Mouse (Mus musculus): ENCODE measurements at regions not wholly inside any gene's neighbourhood (a gene's known extent, or its start where the extent isn't known, plus 50 kb on each side); places are given as distances from the start of the nearest gene placed in this dataset.

- Histone ChIP-seq H3K4me2 (no peak overlapping the region), H3K4me1 (replicated peaks) (no peaks in the 10 kb centered on the region), H3K9me3 (replicated peaks) (no peaks in the 10 kb centered on the region), H3K27ac (ENCODE audit: poor library complexity, severe bottlenecking) (no peak overlapping the region), H3K27me3 (replicated peaks) (0 out of 2 replicates have a peak, but pooled peaks cover 5% of the 10 kb centered on the region), H3K9ac (no peak overlapping the region), H3K4me3 (no peak overlapping the region), H3K36me3 (no peaks in the 10 kb centered on the region)
- no peak for ATAC-seq (ENCODE audit: insufficient number of reproducible peaks, low FRiP score)
- WGBS: 79% methylated on average over 2 of the region's 2 CpGs
These were observed 62.7 kb downstream of the Smim20 start for GRCm38 (mm10) chr5:53329591-53329990.

DNA sequence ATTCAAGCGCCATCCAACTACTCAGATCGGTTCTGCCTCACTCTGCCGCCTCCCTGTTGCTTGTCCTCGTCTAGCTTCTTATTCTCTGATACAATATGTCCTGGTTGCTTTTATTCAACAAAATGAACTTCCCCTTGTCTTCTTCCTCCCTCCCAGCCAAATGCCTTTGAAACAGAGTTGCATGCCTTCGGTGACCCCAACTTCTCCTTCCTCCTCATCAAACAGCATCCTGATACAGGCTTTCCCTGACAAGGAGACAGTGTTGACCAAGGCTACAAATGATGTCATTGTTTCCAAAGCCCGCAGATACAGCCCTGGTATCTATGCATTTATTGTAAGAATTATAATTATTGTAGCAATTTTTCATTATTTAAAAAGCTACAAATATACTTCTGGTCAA, 69.8 kb downstream of the Smim20 start:
- no peak overlapping the region for H3K27ac ChIP-seq (ENCODE audit: poor library complexity, severe bottlenecking)
- no peaks in the 10 kb centered on the region for H3K9me3 ChIP-seq (replicated peaks)
- no peak overlapping the region for H3K9ac ChIP-seq
- 0 out of 2 replicates have a peak, but pooled peaks cover 4% of the 10 kb centered on the region for H3K27me3 ChIP-seq (replicated peaks)
- no peaks in the 10 kb centered on the region for H3K36me3 ChIP-seq
- WGBS: 69% methylated on average over 6 of the region's 6 CpGs
- H3K4me1 ChIP-seq (replicated peaks): no peaks in the 10 kb centered on the region
- no peak overlapping the region for H3K4me2 ChIP-seq
- no peak for ATAC-seq (ENCODE audit: insufficient number of reproducible peaks, low FRiP score)
- no peak overlapping the region for H3K4me3 ChIP-seq

DNA sequence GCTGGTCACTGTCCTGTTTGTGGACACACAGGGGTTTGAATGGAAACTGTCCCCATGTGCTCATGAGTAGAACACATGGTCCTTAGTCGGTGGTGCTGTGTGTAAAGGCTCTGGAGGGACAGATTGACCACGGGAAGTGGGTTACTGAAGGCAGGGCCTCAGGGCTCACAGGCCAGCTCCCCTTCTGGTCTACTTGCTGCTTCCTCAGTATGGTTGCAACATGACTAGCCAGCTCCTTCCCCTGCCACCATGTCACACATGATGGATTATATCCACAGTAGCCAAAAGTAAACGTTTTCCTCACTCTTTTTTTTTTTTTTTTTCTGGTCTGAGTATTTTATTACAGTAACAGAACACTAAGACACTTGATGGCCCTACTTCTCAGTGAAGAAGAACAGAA, 70.9 kb downstream of the Smim20 start:
- H3K4me2 ChIP-seq: no peak overlapping the region
- ATAC-seq (ENCODE audit: insufficient number of reproducible peaks, low FRiP score): no peak

DNA sequence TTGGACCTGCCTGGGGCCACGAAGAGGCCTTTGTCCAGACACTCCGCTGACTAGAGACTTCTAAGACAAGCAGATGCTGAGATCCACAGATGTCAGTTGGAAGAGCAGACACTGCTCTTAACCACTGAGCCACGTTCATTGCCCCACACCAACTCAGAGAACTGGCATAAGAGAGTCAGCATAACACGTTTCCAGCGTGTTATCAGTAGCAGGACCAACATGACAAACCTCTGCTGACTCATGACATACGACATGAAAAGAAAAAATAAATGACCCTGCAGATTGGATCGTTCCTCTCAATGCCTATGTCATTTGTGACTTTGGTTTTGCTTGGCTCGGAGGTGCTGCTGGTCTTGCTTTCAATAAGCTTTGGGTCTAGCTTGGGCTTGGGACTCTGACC, 78.3 kb downstream of the Smim20 start:
- peaks cover 21% of the 10 kb centered on the region for H3K27me3 ChIP-seq (replicated peaks)
- H3K9me3 ChIP-seq (replicated peaks): no peaks in the 10 kb centered on the region
- H3K27ac ChIP-seq (ENCODE audit: poor library complexity, severe bottlenecking): no peak overlapping the region
- ATAC-seq (ENCODE audit: insufficient number of reproducible peaks, low FRiP score): no peak
- no peak overlapping the region for H3K4me2 ChIP-seq
- H3K9ac ChIP-seq: no peak overlapping the region
- H3K4me1 ChIP-seq (replicated peaks): no peaks in the 10 kb centered on the region; the same call in 1 of the 2 replicates
- H3K36me3 ChIP-seq: no peaks in the 10 kb centered on the region
- WGBS: 77% methylated on average over 8 of the region's 8 CpGs
- H3K4me3 ChIP-seq: no peak overlapping the region

More for the DNA sequence above, 70.9 kb downstream of the Smim20 start:
- H3K27me3 ChIP-seq (replicated peaks): 0 out of 2 replicates have a peak, but pooled peaks cover 4% of the 10 kb centered on the region
- H3K4me1 ChIP-seq (replicated peaks): no peaks in the 10 kb centered on the region
- no peak overlapping the region for H3K4me3 ChIP-seq
- 46% methylated on average over 3 of the region's 3 CpGs for WGBS
- H3K9ac ChIP-seq: no peak overlapping the region
- no peaks in the 10 kb centered on the region for H3K36me3 ChIP-seq
- no peaks in the 10 kb centered on the region for H3K9me3 ChIP-seq (replicated peaks)
- no peak overlapping the region for H3K27ac ChIP-seq (ENCODE audit: poor library complexity, severe bottlenecking)

GRCm38 (mm10) chr5:53346028-53346427, 79.1 kb downstream of the Smim20 start:
- Histone ChIP-seq H3K9ac (no peak overlapping the region), H3K4me2 (no peak overlapping the region), H3K27me3 (replicated peaks) (peaks cover 28% of the 10 kb centered on the region), H3K9me3 (replicated peaks) (no peaks in the 10 kb centered on the region), H3K4me1 (replicated peaks) (no peaks in the 10 kb centered on the region; the same call in 1 of the 2 replicates), H3K36me3 (no peaks in the 10 kb centered on the region), H3K4me3 (no peak overlapping the region), H3K27ac (ENCODE audit: poor library complexity, severe bottlenecking) (no peak overlapping the region)
- ATAC-seq (ENCODE audit: insufficient number of reproducible peaks, low FRiP score): no peak
- 30% methylated on average over 8 of the region's 8 CpGs for WGBS

- Histone ChIP-seq H3K4me1 (replicated peaks) (no peaks in the 10 kb centered on the region; the same call in 1 of the 2 replicates), H3K27me3 (replicated peaks) (peaks cover 33% of the 10 kb centered on the region), H3K9me3 (replicated peaks) (no peaks in the 10 kb centered on the region), H3K36me3 (no peaks in the 10 kb centered on the region), H3K4me2 (no peak overlapping the region), H3K27ac (ENCODE audit: poor library complexity, severe bottlenecking) (no peak overlapping the region), H3K4me3 (no peak overlapping the region), H3K9ac (no peak overlapping the region)
- ATAC-seq (ENCODE audit: insufficient number of reproducible peaks, low FRiP score): no peak
- 45% methylated on average over 8 of the region's 8 CpGs for WGBS
These were observed 79.9 kb downstream of the Smim20 start for GRCm38 (mm10) chr5:53346756-53347155.

DNA sequence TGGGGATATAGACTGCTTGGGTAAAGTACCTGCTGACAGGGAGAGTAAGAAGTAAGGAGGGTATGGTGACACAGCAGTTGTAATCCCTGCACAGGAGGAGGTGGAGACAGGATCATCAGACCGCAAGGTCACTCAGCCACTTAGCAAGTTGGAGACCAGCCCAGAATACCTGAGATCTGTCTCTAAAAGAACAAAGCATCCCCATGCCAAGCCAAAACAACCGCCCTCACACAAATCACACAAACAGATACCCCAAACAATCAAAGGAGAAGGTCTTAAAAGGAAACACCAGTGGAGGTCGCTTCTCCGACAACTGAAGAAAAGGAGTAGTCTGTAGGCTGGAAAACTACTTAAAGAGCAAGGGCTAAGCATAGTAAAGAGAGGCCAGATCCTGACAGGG, 86.0 kb downstream of the Smim20 start:
- Histone ChIP-seq H3K9me3 (replicated peaks) (no peaks in the 10 kb centered on the region), H3K9ac (no peak overlapping the region), H3K4me1 (replicated peaks) (peaks cover 3% of the 10 kb centered on the region; the same call in 1 of the 2 replicates), H3K36me3 (no peaks in the 10 kb centered on the region), H3K4me3 (no peak overlapping the region), H3K27ac (ENCODE audit: poor library complexity, severe bottlenecking) (no peak overlapping the region), H3K27me3 (replicated peaks) (peaks cover 29% of the 10 kb centered on the region), H3K4me2 (no peak overlapping the region)
- WGBS: 38% methylated on average over 4 of the region's 4 CpGs
- ATAC-seq (ENCODE audit: insufficient number of reproducible peaks, low FRiP score): no peak

- 89% methylated on average over 3 of the region's 3 CpGs for WGBS
- Histone ChIP-seq H3K4me1 (replicated peaks) (peaks cover 3% of the 10 kb centered on the region; the same call in 1 of the 2 replicates), H3K4me2 (no peak overlapping the region), H3K27ac (ENCODE audit: poor library complexity, severe bottlenecking) (no peak overlapping the region), H3K27me3 (replicated peaks) (peaks cover 28% of the 10 kb centered on the region), H3K9me3 (replicated peaks) (no peaks in the 10 kb centered on the region), H3K9ac (no peak overlapping the region), H3K36me3 (no peaks in the 10 kb centered on the region), H3K4me3 (no peak overlapping the region)
- ATAC-seq (ENCODE audit: insufficient number of reproducible peaks, low FRiP score): no peak
These were observed 87.4 kb downstream of the Smim20 start for GRCm38 (mm10) chr5:53354296-53354695.

- H3K4me2 ChIP-seq: peak overlapping the region; percentile 15; the same call in 1 of the 2 replicates
- WGBS: 2% methylated on average over 6 of the region's 6 CpGs
- no peaks in the 10 kb centered on the region for H3K9me3 ChIP-seq (replicated peaks)
These were observed 88.2 kb downstream of the Smim20 start for GRCm38 (mm10) chr5:53355069-53355468.

DNA sequence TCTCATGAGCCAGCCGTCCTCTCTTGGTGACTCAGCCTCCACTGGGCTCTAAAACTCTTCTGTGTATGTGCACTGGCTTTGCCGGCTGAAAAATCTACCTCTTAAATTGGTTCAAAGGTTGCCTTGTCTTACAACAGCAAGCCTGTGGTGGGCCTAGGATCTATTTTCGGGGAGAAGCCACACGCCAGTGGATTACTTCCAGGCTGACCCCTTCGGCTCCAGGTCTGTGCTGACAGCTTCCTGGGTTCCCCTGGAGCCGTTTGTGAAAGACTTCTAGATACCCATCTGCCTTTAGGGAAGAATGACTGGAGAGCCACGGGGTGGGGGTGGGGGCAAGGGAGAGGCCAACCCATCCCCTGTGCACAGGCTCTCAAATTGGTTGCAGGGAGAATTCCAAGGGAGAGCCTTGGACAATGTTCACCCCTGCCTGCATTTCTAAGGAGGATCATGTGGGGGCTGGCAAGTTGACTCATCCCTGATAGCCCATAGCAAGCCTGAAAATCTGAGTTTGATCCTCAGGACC, 90.3 kb downstream of the Smim20 start:
- H3K27me3 ChIP-seq (replicated peaks): peaks cover 9% of the 10 kb centered on the region
- WGBS: 43% methylated on average over 7 of the region's 7 CpGs
- H3K9ac ChIP-seq: no peak overlapping the region
- no peaks in the 10 kb centered on the region for H3K36me3 ChIP-seq
- H3K9me3 ChIP-seq (replicated peaks): no peaks in the 10 kb centered on the region
- H3K4me2 ChIP-seq: no peak overlapping the region
- H3K27ac ChIP-seq (ENCODE audit: poor library complexity, severe bottlenecking): no peak overlapping the region
- peaks cover 8% of the 10 kb centered on the region for H3K4me1 ChIP-seq (replicated peaks)
- no peak for ATAC-seq (ENCODE audit: insufficient number of reproducible peaks, low FRiP score)
- H3K4me3 ChIP-seq: no peak overlapping the region

More at GRCm38 (mm10) chr5:53355069-53355468, 88.2 kb downstream of the Smim20 start:
- no peak overlapping the region for H3K27ac ChIP-seq (ENCODE audit: poor library complexity, severe bottlenecking)
- no peaks in the 10 kb centered on the region for H3K36me3 ChIP-seq
- no peak overlapping the region for H3K4me3 ChIP-seq
- peaks cover 25% of the 10 kb centered on the region for H3K27me3 ChIP-seq (replicated peaks)
- peaks cover 8% of the 10 kb centered on the region for H3K4me1 ChIP-seq (replicated peaks)
- H3K9ac ChIP-seq: no peak overlapping the region
- ATAC-seq (ENCODE audit: insufficient number of reproducible peaks, low FRiP score): peak; percentile 69; the same call in 1 of the 2 replicates

DNA sequence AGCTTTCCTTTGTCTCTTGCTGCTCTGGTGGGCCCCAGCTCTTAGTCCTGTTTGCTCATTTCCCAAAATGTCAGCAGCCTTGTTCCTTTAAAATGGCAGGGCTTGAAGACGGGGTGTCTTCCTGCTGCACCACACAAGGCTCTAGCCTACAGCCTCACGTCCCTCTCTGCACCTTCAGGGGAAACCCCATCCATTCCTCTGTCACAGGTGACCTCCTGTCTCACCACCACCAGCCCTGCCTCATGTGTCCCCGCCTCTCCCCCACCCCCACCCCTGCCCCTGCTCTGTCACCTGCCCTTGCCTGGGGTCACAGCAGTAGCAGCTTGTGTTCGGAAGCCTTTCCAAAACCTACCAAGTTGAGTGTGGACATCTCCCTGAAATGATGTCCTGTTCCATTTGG, 91.3 kb downstream of the Smim20 start:
- Histone ChIP-seq H3K4me1 (replicated peaks) (peaks cover 5% of the 10 kb centered on the region), H3K4me3 (no peak overlapping the region), H3K4me2 (no peak overlapping the region), H3K9me3 (replicated peaks) (no peaks in the 10 kb centered on the region), H3K36me3 (no peaks in the 10 kb centered on the region), H3K27ac (ENCODE audit: poor library complexity, severe bottlenecking) (no peak overlapping the region), H3K27me3 (replicated peaks) (peaks cover 9% of the 10 kb centered on the region), H3K9ac (no peak overlapping the region)
- no peak for ATAC-seq (ENCODE audit: insufficient number of reproducible peaks, low FRiP score)
- WGBS: 58% methylated on average over 4 of the region's 4 CpGs

- peaks cover 5% of the 10 kb centered on the region for H3K27me3 ChIP-seq (replicated peaks)
- H3K27ac ChIP-seq (ENCODE audit: poor library complexity, severe bottlenecking): no peak overlapping the region
- no peak for ATAC-seq (ENCODE audit: insufficient number of reproducible peaks, low FRiP score)
- H3K4me2 ChIP-seq: no peak overlapping the region
- no peaks in the 10 kb centered on the region for H3K36me3 ChIP-seq
- H3K4me3 ChIP-seq: no peak overlapping the region
- H3K9ac ChIP-seq: no peak overlapping the region
- H3K9me3 ChIP-seq (replicated peaks): no peaks in the 10 kb centered on the region
- 46% methylated on average over 12 of the region's 12 CpGs for WGBS
- H3K4me1 ChIP-seq (replicated peaks): peaks cover 5% of the 10 kb centered on the region
These were observed 93.0 kb downstream of the Smim20 start for GRCm38 (mm10) chr5:53359887-53360286.

Data from heart, embryonic 12.5 days (tissue).